Mouse (Mus musculus) olfactory bulb, adult 2 months (tissue): ENCODE measurements around the gene Gm12248.

ENCODE experiments used
- CTCF ChIP-seq: fragments of 200-500 bp; IDR thresholded peaks from 2 replicates; pipeline ENCODE4 v1.5.1; 2012; ENCODE audit warnings: low read depth, mild to moderate bottlenecking, low read length, moderate library complexity; ENCODE audit not compliant: insufficient read depth
- POLR2A ChIP-seq: fragments of 200-500 bp; IDR thresholded peaks from 2 replicates; pipeline ENCODE4 v1.6.1; 2012; ENCODE audit warnings: mild to moderate bottlenecking, low read depth, low read length, moderate library complexity; ENCODE audit not compliant: insufficient read depth

DNA sequence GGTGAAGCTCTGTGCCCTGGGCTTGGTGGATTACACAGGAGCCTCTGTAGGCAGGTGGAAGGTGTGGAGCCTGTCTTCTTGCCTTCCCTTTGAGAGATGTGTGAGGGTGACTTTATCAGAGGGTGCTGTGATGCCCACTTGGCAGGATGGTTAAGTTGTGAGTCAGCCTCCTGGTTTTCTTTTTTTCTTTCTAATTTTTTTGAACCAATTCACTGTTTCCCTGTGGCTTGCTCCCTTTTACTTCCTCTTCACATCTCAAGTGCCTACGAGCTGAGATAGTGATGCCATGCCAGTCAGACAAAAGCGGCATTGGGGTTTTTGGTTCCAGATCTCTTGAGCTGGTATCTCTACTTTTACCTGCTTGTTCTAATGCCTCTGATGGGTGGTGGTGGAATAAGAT is 68.3 kb downstream of the Gm12248 start:
- TF ChIP-seq POLR2A, result no peak
- no peak for TF ChIP-seq CTCF
